Mouse (Mus musculus): ENCODE measurements around the gene Calm2. TPM values are rescaled to one million over a fixed set of nuclear protein-coding genes. Genes with fewer than 3 reads are reported as not detected.

Gene Calm2
- 578 TPM for polyA plus RNA-seq (2017; shearing (Covaris generic))

GRCm38 (mm10) chr17:87446767-87447611, at the start of gene Calm2:
Calm2 (minus strand) TSS chr17:87446935.

GRCm38 (mm10) chr17:87427511-87427910, 19.2 kb downstream of the Calm2 start, which contains the start of gene Stpg4:
Stpg4 (minus strand) TSS chr17:87427741.

Other genes with a start within 250 kb of the Calm2 start
- 43.3 TPM for gene Mcfd2, start 181.0 kb downstream of the Calm2 start, polyA plus RNA-seq (2017; shearing (Covaris generic))
- 30.6 TPM for gene Ttc7, start 164.0 kb downstream of the Calm2 start, polyA plus RNA-seq (2017; shearing (Covaris generic))
- not detected for gene Stpg4, start 19.2 kb downstream of the Calm2 start, polyA plus RNA-seq (2017; shearing (Covaris generic))
- 4.0 TPM for gene Epcam, start 189.0 kb upstream of the Calm2 start, polyA plus RNA-seq (2017; shearing (Covaris generic))
- 77.5 TPM for gene Msh2, start 225.4 kb upstream of the Calm2 start, polyA plus RNA-seq (2017; shearing (Covaris generic))